Mouse (Mus musculus): Measurements from ENCODE around the gene Gbf1. TPM values are rescaled to one million over a fixed set of nuclear protein-coding genes. Genes with fewer than 3 reads are reported as not detected.

The Gbf1 gene
- polyA plus RNA-seq (2011; ENCODE audit: insufficient read depth, insufficient read length, low read depth, missing spikeins), result 51.5 and 58.5 TPM in 2 replicates

DNA sequence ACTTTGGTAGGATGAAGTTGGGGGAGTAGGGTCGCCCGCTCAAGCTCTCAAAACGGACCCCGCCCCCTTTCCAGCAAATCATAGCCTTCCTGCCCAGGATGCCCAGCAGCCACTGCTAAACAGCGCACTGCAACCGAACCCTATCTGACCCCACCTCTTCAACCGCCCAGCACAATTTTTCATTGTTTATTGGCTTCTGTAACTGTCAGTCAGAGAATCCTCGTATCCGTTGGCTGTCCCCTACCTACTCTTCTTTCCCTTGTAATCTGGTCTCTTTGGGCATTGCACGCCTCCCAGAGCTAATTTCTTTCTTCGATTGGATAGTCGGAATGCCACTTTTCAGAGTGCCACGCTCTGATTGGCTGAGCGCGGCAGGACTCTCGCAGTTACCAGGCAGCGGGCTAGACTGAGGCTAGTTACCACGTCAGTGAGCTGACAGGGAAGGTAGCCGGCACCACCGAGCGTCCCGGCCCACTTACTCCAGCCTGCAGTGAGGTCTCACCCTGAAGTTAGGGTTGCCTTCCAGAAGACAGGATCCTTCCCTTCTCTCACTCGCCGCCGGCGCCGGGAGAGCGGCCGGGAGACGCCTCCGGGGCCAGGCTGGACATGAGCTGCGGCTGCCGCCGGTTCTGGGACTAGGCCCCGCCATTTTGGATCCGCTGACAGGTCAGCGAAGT is at the start of gene Gbf1:
Gbf1 (plus strand) TSS at position 383 of the 677 bp plus-strand sequence.
- TF ChIP-seq CTCF (IDR thresholded peaks at IDR 0.05; ENCODE audit: low read depth, low read length) (no peak), EP300 (IDR thresholded peaks at IDR 0.05; ENCODE audit: insufficient read depth, low read depth, low read length) (no peak), POLR2A (IDR thresholded peaks at IDR 0.05; ENCODE audit: insufficient read depth, low read length) (no peak)
- H3K9me3 ChIP-seq (replicated peaks; ENCODE audit: control insufficient read depth, insufficient read depth, low read length, poor library complexity, severe bottlenecking), result no peaks in the 10 kb centered on the region
- H3K36me3 ChIP-seq (ENCODE audit: control insufficient read depth, insufficient read depth, low read length, poor library complexity, severe bottlenecking), result no peaks in the 10 kb centered on the region
- no peaks in the 10 kb centered on the region for H3K4me1 ChIP-seq (ENCODE audit: control insufficient read depth, insufficient read depth, low read length)
- H3K27me3 ChIP-seq (ENCODE audit: control insufficient read depth, insufficient read depth, low read length, poor library complexity, severe bottlenecking), result 0 out of 2 replicates have a peak, but pooled peaks cover 6% of the 10 kb centered on the region
- peak within 1 kb of the TSS; percentile 81 for H3K9ac ChIP-seq (ENCODE audit: low read depth, poor library complexity, severe bottlenecking)
- peak within 1 kb of the TSS; percentile 87 for H3K4me3 ChIP-seq (ENCODE audit: low read depth, low read length)
- H3K27ac ChIP-seq (ENCODE audit: insufficient read depth, low read length), result no peak within 1 kb of the TSS

DNA sequence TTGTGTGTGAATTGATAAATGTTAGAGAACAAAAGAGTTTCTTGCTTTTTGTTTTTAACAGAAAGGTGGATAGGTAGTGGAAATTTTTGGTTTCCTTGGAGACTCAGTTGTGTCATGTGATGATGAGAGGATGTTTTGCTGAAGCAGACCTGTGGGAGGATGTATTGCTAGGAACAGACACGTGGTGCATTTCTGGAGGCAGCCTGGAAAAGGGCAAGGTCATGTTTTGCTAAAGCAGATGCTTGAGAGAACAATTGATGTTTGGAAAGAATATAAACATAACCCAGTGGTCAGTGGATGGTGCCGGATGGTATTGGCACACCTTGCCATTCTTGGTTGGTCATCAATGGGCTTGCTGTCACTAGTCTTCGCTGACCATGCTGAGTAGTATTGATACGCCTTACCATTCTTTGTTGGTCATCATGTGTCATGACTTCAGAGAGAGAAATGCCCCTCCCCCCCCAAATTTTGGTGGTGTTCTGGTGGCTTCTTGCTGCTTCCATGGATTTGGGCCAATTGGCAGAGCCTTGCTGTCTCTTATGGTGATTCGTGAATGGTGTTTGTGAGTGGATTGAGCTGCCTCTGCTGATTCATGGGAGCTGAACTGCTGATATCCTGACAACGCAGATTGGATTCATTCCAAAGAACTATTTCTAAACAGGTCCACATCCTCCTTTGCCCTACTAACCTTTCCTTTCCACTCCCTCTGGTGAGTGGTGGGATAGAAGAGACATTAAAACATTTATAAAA is 48.7 kb upstream of the Gbf1 start:
- no peak overlapping the region for H3K9ac ChIP-seq (ENCODE audit: low read depth, poor library complexity, severe bottlenecking)
- H3K9me3 ChIP-seq (replicated peaks; ENCODE audit: control insufficient read depth, insufficient read depth, low read length, poor library complexity, severe bottlenecking), result peaks cover 8% of the 10 kb centered on the region
- H3K27ac ChIP-seq (ENCODE audit: insufficient read depth, low read length), result no peak overlapping the region
- TF ChIP-seq CTCF (IDR thresholded peaks at IDR 0.05; ENCODE audit: low read depth, low read length), result no peak
- TF ChIP-seq POLR2A (IDR thresholded peaks at IDR 0.05; ENCODE audit: insufficient read depth, low read length), result no peak
- TF ChIP-seq EP300 (IDR thresholded peaks at IDR 0.05; ENCODE audit: insufficient read depth, low read depth, low read length), result no peak
- H3K4me3 ChIP-seq (ENCODE audit: low read depth, low read length), result no peak overlapping the region
- no peaks in the 10 kb centered on the region for H3K36me3 ChIP-seq (ENCODE audit: control insufficient read depth, insufficient read depth, low read length, poor library complexity, severe bottlenecking)
- no peaks in the 10 kb centered on the region for H3K4me1 ChIP-seq (ENCODE audit: control insufficient read depth, insufficient read depth, low read length)
- H3K27me3 ChIP-seq (ENCODE audit: control insufficient read depth, insufficient read depth, low read length, poor library complexity, severe bottlenecking), result no peaks in the 10 kb centered on the region

DNA sequence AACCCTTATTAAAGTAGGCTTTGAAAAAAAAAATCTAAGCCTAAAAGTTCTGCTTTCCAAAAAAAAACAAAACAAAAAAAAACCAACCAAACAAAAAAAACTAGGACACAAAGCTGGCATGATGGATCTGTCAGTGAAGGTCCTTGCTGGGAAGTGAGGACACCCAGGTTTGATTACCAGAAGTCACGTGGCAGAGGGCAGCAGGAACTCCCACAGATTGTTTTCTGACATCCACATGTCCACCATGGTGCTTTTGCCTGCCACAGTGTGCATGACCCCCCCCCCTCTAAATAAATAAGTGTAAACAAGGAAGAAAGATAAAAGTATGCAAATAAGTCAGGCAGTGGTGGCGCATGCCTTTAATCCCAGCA is 48.1 kb upstream of the Gbf1 start:
- no peaks in the 10 kb centered on the region for H3K36me3 ChIP-seq (ENCODE audit: control insufficient read depth, insufficient read depth, low read length, poor library complexity, severe bottlenecking)

DNA sequence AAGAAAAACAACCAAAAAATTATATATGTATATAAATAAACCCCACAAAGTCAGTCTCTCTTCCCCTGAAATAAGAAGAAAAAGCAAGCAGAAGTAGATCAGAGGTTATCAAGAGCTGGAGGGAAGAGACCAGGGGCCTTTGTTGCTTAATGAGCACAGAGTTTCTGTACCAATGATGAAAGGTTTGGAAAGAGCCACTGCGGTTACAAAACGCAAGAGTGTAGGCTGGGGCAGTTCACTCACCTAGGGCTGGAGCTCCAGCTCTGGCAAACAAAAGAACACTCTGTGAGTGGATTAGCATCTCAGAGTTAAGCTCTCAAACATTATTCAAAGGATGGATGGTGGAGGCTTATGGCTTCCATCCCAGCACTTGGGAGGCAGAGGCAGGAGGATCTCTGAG is 42.1 kb upstream of the Gbf1 start:
- H3K9me3 ChIP-seq (replicated peaks; ENCODE audit: control insufficient read depth, insufficient read depth, low read length, poor library complexity, severe bottlenecking), result no peaks in the 10 kb centered on the region
- no peaks in the 10 kb centered on the region for H3K36me3 ChIP-seq (ENCODE audit: control insufficient read depth, insufficient read depth, low read length, poor library complexity, severe bottlenecking)
- H3K27me3 ChIP-seq (ENCODE audit: control insufficient read depth, insufficient read depth, low read length, poor library complexity, severe bottlenecking), result no peaks in the 10 kb centered on the region
- no peak overlapping the region for H3K27ac ChIP-seq (ENCODE audit: insufficient read depth, low read length)
- TF ChIP-seq POLR2A (IDR thresholded peaks at IDR 0.05; ENCODE audit: insufficient read depth, low read length) (no peak), CTCF (IDR thresholded peaks at IDR 0.05; ENCODE audit: low read depth, low read length) (no peak), EP300 (IDR thresholded peaks at IDR 0.05; ENCODE audit: insufficient read depth, low read depth, low read length) (no peak)
- H3K4me3 ChIP-seq (ENCODE audit: low read depth, low read length), result no peak overlapping the region
- H3K9ac ChIP-seq (ENCODE audit: low read depth, poor library complexity, severe bottlenecking), result no peak overlapping the region
- H3K4me1 ChIP-seq (ENCODE audit: control insufficient read depth, insufficient read depth, low read length), result no peaks in the 10 kb centered on the region

More for the DNA sequence above, 48.1 kb upstream of the Gbf1 start:
- no peak for TF ChIP-seq EP300 (IDR thresholded peaks at IDR 0.05; ENCODE audit: insufficient read depth, low read depth, low read length)
- no peak for TF ChIP-seq CTCF (IDR thresholded peaks at IDR 0.05; ENCODE audit: low read depth, low read length)
- no peak for TF ChIP-seq POLR2A (IDR thresholded peaks at IDR 0.05; ENCODE audit: insufficient read depth, low read length)
- Histone ChIP-seq H3K27me3 (ENCODE audit: control insufficient read depth, insufficient read depth, low read length, poor library complexity, severe bottlenecking) (no peaks in the 10 kb centered on the region), H3K27ac (ENCODE audit: insufficient read depth, low read length) (no peak overlapping the region), H3K9ac (ENCODE audit: low read depth, poor library complexity, severe bottlenecking) (no peak overlapping the region), H3K4me3 (ENCODE audit: low read depth, low read length) (no peak overlapping the region), H3K4me1 (ENCODE audit: control insufficient read depth, insufficient read depth, low read length) (no peaks in the 10 kb centered on the region), H3K9me3 (replicated peaks; ENCODE audit: control insufficient read depth, insufficient read depth, low read length, poor library complexity, severe bottlenecking) (peaks cover 7% of the 10 kb centered on the region)

DNA sequence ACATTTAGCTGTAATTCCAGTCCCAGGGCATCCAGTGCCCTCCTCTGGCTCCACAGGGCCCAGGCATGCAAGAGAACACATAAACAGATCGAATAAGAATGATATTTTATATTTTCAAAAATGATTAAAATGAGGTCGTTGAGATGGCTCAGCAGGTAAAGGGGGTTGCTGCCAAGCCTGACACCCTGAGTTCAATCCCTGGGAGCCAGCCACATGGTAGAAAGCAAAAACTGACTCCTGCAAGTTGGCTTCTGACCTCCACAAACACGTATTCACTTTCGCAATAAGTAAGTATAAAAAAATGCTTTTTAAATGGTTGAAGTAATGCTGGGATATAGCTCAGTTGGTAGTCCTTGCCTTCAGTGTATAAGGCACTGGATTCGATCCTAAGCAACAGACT is 41.5 kb upstream of the Gbf1 start:
- Histone ChIP-seq H3K9ac (ENCODE audit: low read depth, poor library complexity, severe bottlenecking) (no peak overlapping the region), H3K4me3 (ENCODE audit: low read depth, low read length) (no peak overlapping the region), H3K9me3 (replicated peaks; ENCODE audit: control insufficient read depth, insufficient read depth, low read length, poor library complexity, severe bottlenecking) (no peaks in the 10 kb centered on the region), H3K36me3 (ENCODE audit: control insufficient read depth, insufficient read depth, low read length, poor library complexity, severe bottlenecking) (no peaks in the 10 kb centered on the region), H3K27me3 (ENCODE audit: control insufficient read depth, insufficient read depth, low read length, poor library complexity, severe bottlenecking) (no peaks in the 10 kb centered on the region), H3K4me1 (ENCODE audit: control insufficient read depth, insufficient read depth, low read length) (no peaks in the 10 kb centered on the region), H3K27ac (ENCODE audit: insufficient read depth, low read length) (no peak overlapping the region)
- TF ChIP-seq EP300 (IDR thresholded peaks at IDR 0.05; ENCODE audit: insufficient read depth, low read depth, low read length) (no peak), POLR2A (IDR thresholded peaks at IDR 0.05; ENCODE audit: insufficient read depth, low read length) (no peak)

DNA sequence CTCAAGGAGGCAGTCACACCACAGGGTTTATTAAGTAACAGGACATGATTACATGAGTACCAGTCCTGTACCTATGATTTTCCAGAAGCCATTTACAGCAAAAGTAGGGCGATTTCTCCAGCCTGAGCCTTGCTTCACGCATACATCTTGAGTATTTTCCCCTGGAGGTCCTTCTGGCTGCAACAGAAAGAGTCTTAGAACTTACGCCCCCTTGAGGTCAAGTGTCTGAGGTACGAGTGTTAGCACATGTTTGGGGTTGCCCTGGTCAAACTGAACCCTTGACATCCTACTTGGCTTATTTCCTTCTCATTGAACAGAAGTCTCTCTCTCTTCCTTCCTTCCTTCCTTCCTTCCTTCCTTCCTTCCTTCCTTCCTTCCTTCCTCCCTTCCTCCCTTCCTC is 37.7 kb upstream of the Gbf1 start:
- H3K4me1 ChIP-seq (ENCODE audit: control insufficient read depth, insufficient read depth, low read length), result no peaks in the 10 kb centered on the region
- H3K9ac ChIP-seq (ENCODE audit: low read depth, poor library complexity, severe bottlenecking), result no peak overlapping the region
- TF ChIP-seq CTCF (IDR thresholded peaks at IDR 0.05; ENCODE audit: low read depth, low read length) (no peak), EP300 (IDR thresholded peaks at IDR 0.05; ENCODE audit: insufficient read depth, low read depth, low read length) (no peak), POLR2A (IDR thresholded peaks at IDR 0.05; ENCODE audit: insufficient read depth, low read length) (no peak)
- H3K9me3 ChIP-seq (replicated peaks; ENCODE audit: control insufficient read depth, insufficient read depth, low read length, poor library complexity, severe bottlenecking), result no peaks in the 10 kb centered on the region
- no peaks in the 10 kb centered on the region for H3K36me3 ChIP-seq (ENCODE audit: control insufficient read depth, insufficient read depth, low read length, poor library complexity, severe bottlenecking)
- H3K27me3 ChIP-seq (ENCODE audit: control insufficient read depth, insufficient read depth, low read length, poor library complexity, severe bottlenecking), result no peaks in the 10 kb centered on the region
- no peak overlapping the region for H3K27ac ChIP-seq (ENCODE audit: insufficient read depth, low read length)
- H3K4me3 ChIP-seq (ENCODE audit: low read depth, low read length), result no peak overlapping the region

All from ES-Bruce4 (cell line).